Mouse (Mus musculus) kidney, postnatal 4 days (tissue): ENCODE results near the gene Rhbdl1.

Experiments
- DNase-seq, 2 experiments: peaks; one replicate each; pipeline ENCODE4 v3.0.0; 2021; ENCODE audit warnings: mixed read lengths in 2 of 2

The Rhbdl1 gene

GRCm38 (mm10) chr17:25792615-25793014 is 44.5 kb downstream of the Rhbdl1 start, which contains the start of gene Fam173a:
Gene Fam173a, minus strand, starts transcription at chr17:25792901.
- peak; percentile 90 to 94 for DNase-seq

GRCm38 (mm10) chr17:25791843-25792527 is 45.1 kb downstream of the Rhbdl1 start:
- peak; percentile 90 to 92 for DNase-seq

- no peak for DNase-seq
These were observed 45.7 kb downstream of the Rhbdl1 start for GRCm38 (mm10) chr17:25791320-25791842.

- DNase-seq, result no peak
These were observed 50.2 kb downstream of the Rhbdl1 start for GRCm38 (mm10) chr17:25786781-25787504.

- DNase-seq, result no peak
These were observed 50.8 kb downstream of the Rhbdl1 start, which contains the start of gene Ccdc78 for GRCm38 (mm10) chr17:25786280-25786679. Gene Ccdc78, plus strand, starts transcription at chr17:25786580.

GRCm38 (mm10) chr17:25785281-25785745 is 51.8 kb downstream of the Rhbdl1 start, which contains the start of gene Haghl:
Gene Haghl, minus strand, starts transcription at chr17:25785673.
- DNase-seq, result peak; percentile 97 to 99
